Mouse (Mus musculus) small intestine, adult 2 months (tissue): Measurements from ENCODE around the gene Tmem190.

ENCODE experiments used
- CTCF ChIP-seq: fragments of 200-500 bp; IDR thresholded peaks from 2 replicates; pipeline ENCODE4 v1.5.1; 2012; ENCODE audit warnings: low read depth, mild to moderate bottlenecking, control low read depth, inconsistent platforms, low read length, moderate library complexity, mixed read lengths; ENCODE audit not compliant: insufficient replicate concordance, insufficient read length; ENCODE audit errors: extremely low read depth
- POLR2A ChIP-seq: fragments of 200-500 bp; IDR thresholded peaks from 2 replicates; pipeline ENCODE4 v1.6.1; 2012; ENCODE audit warnings: low read depth, mild to moderate bottlenecking, control low read depth, inconsistent platforms, low read length, moderate library complexity

- TF ChIP-seq CTCF (no peak), POLR2A (no peak)
Observed at GRCm38 (mm10) chr7:4822162-4822907, 39.6 kb downstream of the Tmem190 start.
